Mouse (Mus musculus): ENCODE measurements around the gene Stpg1. TPM values are rescaled to one million over a fixed set of nuclear protein-coding genes. Genes with fewer than 3 reads are reported as not detected.

Stpg1 gene
- polyA plus RNA-seq, 1 experiment = 0.35 TPM

DNA sequence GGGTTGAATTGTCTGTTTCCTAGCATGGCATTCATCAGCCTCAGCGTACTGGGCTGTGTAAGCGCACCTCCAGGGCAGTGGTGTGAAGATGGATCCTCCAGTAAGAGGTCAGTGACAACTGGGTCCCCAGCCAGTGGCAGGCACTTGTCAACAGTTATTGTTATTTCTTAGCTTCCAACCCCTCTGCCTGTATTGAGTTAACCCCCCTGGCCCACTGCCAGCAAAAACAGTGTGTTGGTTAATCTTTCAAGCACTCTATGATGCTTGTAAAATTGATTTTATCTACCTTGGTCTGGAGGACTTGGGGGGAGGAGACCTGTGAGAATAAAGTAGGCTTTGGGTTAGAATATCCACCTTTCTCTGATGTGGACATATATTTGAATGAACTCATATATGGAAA lies 49.7 kb downstream of the Stpg1 start:
- H3K27me3 ChIP-seq (ENCODE audit: control insufficient read depth, insufficient read depth, low read length) = no peaks in the 10 kb centered on the region
- H3K4me3 ChIP-seq (ENCODE audit: control insufficient read depth, insufficient read depth, low read length) = no peak overlapping the region
- H3K4me1 ChIP-seq (replicated peaks; ENCODE audit: control insufficient read depth, insufficient read depth, low read length) = peaks cover 11% of the 10 kb centered on the region
- no peak for TF ChIP-seq POLR2A (IDR thresholded peaks at IDR 0.05; ENCODE audit: control insufficient read depth, extremely low read depth, insufficient read depth, low read length, poor library complexity)
- TF ChIP-seq CTCF (IDR thresholded peaks at IDR 0.05; ENCODE audit: borderline replicate concordance, control insufficient read depth, extremely low read depth, insufficient read depth, low read length, poor library complexity) = no peak
- no peaks in the 10 kb centered on the region for H3K36me3 ChIP-seq (ENCODE audit: control insufficient read depth, insufficient read depth, low read length)
- 100% methylated on average over 2 of the region's 2 CpGs for WGBS
- H3K27ac ChIP-seq (ENCODE audit: control insufficient read depth, insufficient read depth, low read length) = no peak overlapping the region
- DNase-seq = no peak

DNA sequence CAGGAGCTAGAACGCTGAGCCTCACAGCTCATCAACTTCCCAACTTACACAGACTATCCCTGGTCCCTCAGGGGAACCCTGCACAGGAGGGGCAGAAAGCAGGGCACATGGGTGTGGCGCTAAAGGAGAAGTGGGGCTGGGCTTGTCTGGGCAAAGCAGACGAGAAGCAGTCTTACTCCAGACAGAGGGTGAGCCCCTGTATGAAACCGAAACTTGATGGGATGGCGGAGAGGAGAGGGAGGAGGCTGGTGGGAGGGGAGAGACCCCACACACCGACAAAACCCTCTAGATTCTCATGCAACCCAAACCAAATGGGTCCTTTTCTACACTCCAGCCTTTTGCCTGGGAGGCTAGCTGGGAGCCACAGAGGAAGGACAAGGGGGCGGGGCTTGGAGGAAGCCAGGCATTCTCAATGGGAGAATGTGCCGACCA lies 50.5 kb downstream of the Stpg1 start:
- no peak overlapping the region for H3K27ac ChIP-seq (ENCODE audit: control insufficient read depth, insufficient read depth, low read length)
- H3K27me3 ChIP-seq (ENCODE audit: control insufficient read depth, insufficient read depth, low read length) = no peaks in the 10 kb centered on the region
- WGBS = 3% methylated on average over 8 of the region's 8 CpGs
- DNase-seq = peak; percentile 22
- H3K4me1 ChIP-seq (replicated peaks; ENCODE audit: control insufficient read depth, insufficient read depth, low read length) = peaks cover 11% of the 10 kb centered on the region
- H3K4me3 ChIP-seq (ENCODE audit: control insufficient read depth, insufficient read depth, low read length) = peak overlapping the region; percentile 54
- TF ChIP-seq CTCF (IDR thresholded peaks at IDR 0.05; ENCODE audit: borderline replicate concordance, control insufficient read depth, extremely low read depth, insufficient read depth, low read length, poor library complexity) (no peak), POLR2A (IDR thresholded peaks at IDR 0.05; ENCODE audit: control insufficient read depth, extremely low read depth, insufficient read depth, low read length, poor library complexity) (no peak)
- no peaks in the 10 kb centered on the region for H3K36me3 ChIP-seq (ENCODE audit: control insufficient read depth, insufficient read depth, low read length)

DNA sequence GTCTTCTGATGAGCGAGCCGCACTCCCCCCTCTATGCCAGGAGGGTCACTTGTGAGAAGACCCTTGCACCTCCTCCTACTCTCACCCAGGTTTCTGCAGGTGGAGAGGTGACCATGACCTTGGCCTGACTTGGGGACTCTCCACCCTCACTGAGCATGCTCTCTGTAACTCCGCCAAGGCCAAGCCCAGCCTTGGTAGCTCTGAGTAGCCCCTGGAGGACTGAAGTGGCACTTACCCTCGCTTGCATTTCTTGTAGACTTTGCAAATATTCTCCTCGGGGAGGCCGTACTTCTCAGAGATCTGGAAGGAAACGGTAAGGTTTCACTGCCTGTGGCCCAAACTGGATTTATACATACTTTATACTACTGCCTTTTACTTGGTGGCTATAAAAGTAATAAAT lies 51.4 kb downstream of the Stpg1 start:
- Histone ChIP-seq H3K4me3 (ENCODE audit: control insufficient read depth, insufficient read depth, low read length) (no peak overlapping the region), H3K36me3 (ENCODE audit: control insufficient read depth, insufficient read depth, low read length) (no peaks in the 10 kb centered on the region), H3K4me1 (replicated peaks; ENCODE audit: control insufficient read depth, insufficient read depth, low read length) (peaks cover 11% of the 10 kb centered on the region), H3K27me3 (ENCODE audit: control insufficient read depth, insufficient read depth, low read length) (no peaks in the 10 kb centered on the region), H3K27ac (ENCODE audit: control insufficient read depth, insufficient read depth, low read length) (no peak overlapping the region)
- 94% methylated on average over 7 of the region's 7 CpGs for WGBS
- no peak for TF ChIP-seq POLR2A (IDR thresholded peaks at IDR 0.05; ENCODE audit: control insufficient read depth, extremely low read depth, insufficient read depth, low read length, poor library complexity)
- TF ChIP-seq CTCF (IDR thresholded peaks at IDR 0.05; ENCODE audit: borderline replicate concordance, control insufficient read depth, extremely low read depth, insufficient read depth, low read length, poor library complexity) = no peak
- no peak for DNase-seq

DNA sequence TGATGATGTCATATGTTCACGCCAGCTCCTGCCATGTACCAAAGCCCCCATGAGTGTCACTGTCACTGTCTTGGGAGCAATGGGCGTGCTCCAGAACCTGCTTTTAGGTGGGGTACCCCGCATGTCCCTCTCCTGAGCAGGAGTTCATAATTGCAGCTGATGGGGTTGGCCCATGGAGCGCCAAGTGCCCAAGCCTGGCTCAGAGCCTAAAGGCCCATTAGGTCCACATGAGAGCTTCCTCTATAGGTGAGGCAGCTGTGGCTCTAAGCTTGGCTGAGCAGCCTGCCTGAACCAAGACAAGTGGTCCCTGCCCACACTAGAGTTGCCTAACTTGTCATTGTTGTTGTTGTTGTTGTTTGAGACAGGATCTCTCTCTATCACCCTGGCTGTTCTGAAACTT lies 52.2 kb downstream of the Stpg1 start:
- no peak overlapping the region for H3K27ac ChIP-seq (ENCODE audit: control insufficient read depth, insufficient read depth, low read length)
- no peak for DNase-seq
- H3K27me3 ChIP-seq (ENCODE audit: control insufficient read depth, insufficient read depth, low read length) = no peaks in the 10 kb centered on the region
- H3K36me3 ChIP-seq (ENCODE audit: control insufficient read depth, insufficient read depth, low read length) = no peaks in the 10 kb centered on the region
- no peak overlapping the region for H3K4me3 ChIP-seq (ENCODE audit: control insufficient read depth, insufficient read depth, low read length)
- TF ChIP-seq POLR2A (IDR thresholded peaks at IDR 0.05; ENCODE audit: control insufficient read depth, extremely low read depth, insufficient read depth, low read length, poor library complexity) (no peak), CTCF (IDR thresholded peaks at IDR 0.05; ENCODE audit: borderline replicate concordance, control insufficient read depth, extremely low read depth, insufficient read depth, low read length, poor library complexity) (no peak)
- peaks cover 11% of the 10 kb centered on the region for H3K4me1 ChIP-seq (replicated peaks; ENCODE audit: control insufficient read depth, insufficient read depth, low read length)
- 98% methylated on average over 4 of the region's 4 CpGs for WGBS

DNA sequence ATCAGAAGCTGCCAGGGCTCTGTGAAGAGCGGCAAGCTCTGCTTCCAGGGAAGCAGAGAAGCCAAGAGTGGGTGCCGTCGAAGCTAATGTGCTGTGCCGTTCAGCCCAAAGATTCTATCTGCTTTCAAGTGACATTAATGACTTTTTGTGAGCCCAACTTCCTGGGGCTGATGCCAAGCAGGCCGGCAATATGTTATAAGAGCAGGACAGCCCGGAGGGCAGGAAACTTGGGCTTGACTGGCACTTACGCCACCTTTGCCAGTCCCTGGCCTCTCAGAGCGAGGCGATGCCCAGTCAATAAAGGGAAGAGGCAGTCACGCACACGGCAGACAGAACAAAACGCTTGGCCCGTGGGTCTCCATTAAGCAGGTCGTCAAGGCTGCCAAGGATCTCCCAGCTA lies 53.0 kb downstream of the Stpg1 start:
- no peak for TF ChIP-seq CTCF (IDR thresholded peaks at IDR 0.05; ENCODE audit: borderline replicate concordance, control insufficient read depth, extremely low read depth, insufficient read depth, low read length, poor library complexity)
- TF ChIP-seq POLR2A (IDR thresholded peaks at IDR 0.05; ENCODE audit: control insufficient read depth, extremely low read depth, insufficient read depth, low read length, poor library complexity) = no peak
- H3K4me3 ChIP-seq (ENCODE audit: control insufficient read depth, insufficient read depth, low read length) = no peak overlapping the region
- H3K36me3 ChIP-seq (ENCODE audit: control insufficient read depth, insufficient read depth, low read length) = no peaks in the 10 kb centered on the region
- no peaks in the 10 kb centered on the region for H3K27me3 ChIP-seq (ENCODE audit: control insufficient read depth, insufficient read depth, low read length)
- H3K27ac ChIP-seq (ENCODE audit: control insufficient read depth, insufficient read depth, low read length) = no peak overlapping the region
- H3K4me1 ChIP-seq (replicated peaks; ENCODE audit: control insufficient read depth, insufficient read depth, low read length) = peaks cover 11% of the 10 kb centered on the region
- DNase-seq = no peak
- WGBS = 73% methylated on average over 14 of the region's 14 CpGs

DNA sequence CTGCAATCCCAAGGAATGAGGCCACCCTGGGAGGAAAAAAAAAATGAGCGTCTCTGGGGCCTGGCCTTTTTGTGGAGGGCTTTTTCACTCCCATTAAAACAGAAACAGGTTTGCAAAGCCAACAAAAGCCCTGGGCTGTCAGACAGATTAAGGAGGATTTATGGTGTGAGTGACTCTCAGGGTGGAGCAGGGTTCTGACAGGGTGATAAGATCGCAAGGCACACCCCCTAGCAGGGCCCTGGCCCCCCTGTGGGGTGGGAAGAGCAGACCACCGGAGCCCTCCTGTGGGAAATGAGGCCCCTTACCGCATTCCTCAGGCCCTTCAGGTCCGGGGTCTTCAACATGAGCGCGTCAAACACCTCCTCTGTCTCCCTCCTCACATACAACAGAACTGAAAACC lies 53.5 kb downstream of the Stpg1 start:
- H3K27me3 ChIP-seq (ENCODE audit: control insufficient read depth, insufficient read depth, low read length) = no peaks in the 10 kb centered on the region
- WGBS = 92% methylated on average over 7 of the region's 7 CpGs
- no peak overlapping the region for H3K27ac ChIP-seq (ENCODE audit: control insufficient read depth, insufficient read depth, low read length)

DNA sequence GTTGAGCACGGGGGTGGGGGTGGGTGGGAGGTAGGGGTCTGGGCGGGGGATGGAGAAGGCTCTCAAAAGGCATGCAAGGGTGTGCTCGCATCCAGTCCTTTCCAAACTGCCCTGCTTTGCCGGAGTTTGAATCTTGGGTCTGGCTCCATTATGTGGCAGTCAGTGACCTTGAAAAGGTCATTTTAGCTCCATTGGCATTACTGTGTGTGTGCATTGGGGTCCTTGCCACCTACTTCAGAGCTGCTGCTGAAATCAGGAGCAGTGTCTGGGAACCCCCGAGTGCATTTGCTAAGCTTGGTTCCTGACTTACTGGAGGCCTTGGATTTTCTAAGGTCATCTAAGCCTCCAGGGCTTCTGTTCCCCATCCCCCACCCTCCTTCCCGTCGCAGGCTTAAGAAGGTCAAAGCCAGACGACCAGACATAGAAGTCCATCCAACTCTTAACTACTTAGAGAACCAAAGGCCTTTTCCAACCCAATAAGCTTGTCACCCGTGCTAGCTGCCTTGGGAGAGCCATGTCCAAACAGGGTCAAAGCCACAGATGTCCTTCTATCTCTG lies 54.0 kb downstream of the Stpg1 start:
- H3K27me3 ChIP-seq (ENCODE audit: control insufficient read depth, insufficient read depth, low read length) = no peaks in the 10 kb centered on the region
- no peak overlapping the region for H3K27ac ChIP-seq (ENCODE audit: control insufficient read depth, insufficient read depth, low read length)
- WGBS = 83% methylated on average over 9 of the region's 9 CpGs
- H3K4me1 ChIP-seq (replicated peaks; ENCODE audit: control insufficient read depth, insufficient read depth, low read length) = peaks cover 11% of the 10 kb centered on the region
- no peak for DNase-seq
- TF ChIP-seq CTCF (IDR thresholded peaks at IDR 0.05; ENCODE audit: borderline replicate concordance, control insufficient read depth, extremely low read depth, insufficient read depth, low read length, poor library complexity) = no peak
- no peak for TF ChIP-seq POLR2A (IDR thresholded peaks at IDR 0.05; ENCODE audit: control insufficient read depth, extremely low read depth, insufficient read depth, low read length, poor library complexity)
- no peak overlapping the region for H3K4me3 ChIP-seq (ENCODE audit: control insufficient read depth, insufficient read depth, low read length)
- H3K36me3 ChIP-seq (ENCODE audit: control insufficient read depth, insufficient read depth, low read length) = no peaks in the 10 kb centered on the region

More for the DNA sequence above, 53.5 kb downstream of the Stpg1 start:
- TF ChIP-seq CTCF (IDR thresholded peaks at IDR 0.05; ENCODE audit: borderline replicate concordance, control insufficient read depth, extremely low read depth, insufficient read depth, low read length, poor library complexity) (no peak), POLR2A (IDR thresholded peaks at IDR 0.05; ENCODE audit: control insufficient read depth, extremely low read depth, insufficient read depth, low read length, poor library complexity) (no peak)
- Histone ChIP-seq H3K4me3 (ENCODE audit: control insufficient read depth, insufficient read depth, low read length) (no peak overlapping the region), H3K4me1 (replicated peaks; ENCODE audit: control insufficient read depth, insufficient read depth, low read length) (peaks cover 11% of the 10 kb centered on the region), H3K36me3 (ENCODE audit: control insufficient read depth, insufficient read depth, low read length) (no peaks in the 10 kb centered on the region)
- no peak for DNase-seq

Data from thymus, adult 2 months (tissue).